Mouse (Mus musculus): ENCODE measurements at regions not wholly inside any gene's neighbourhood (a gene's known extent, or its start where the extent isn't known, plus 50 kb on each side); places are given as distances from the start of the nearest gene placed in this dataset.
"Not testable (repeated sequence)": the region's sequence is repeated elsewhere in the genome, so short reads cannot be mapped to it uniquely, and the experiment has no call there.

DNA sequence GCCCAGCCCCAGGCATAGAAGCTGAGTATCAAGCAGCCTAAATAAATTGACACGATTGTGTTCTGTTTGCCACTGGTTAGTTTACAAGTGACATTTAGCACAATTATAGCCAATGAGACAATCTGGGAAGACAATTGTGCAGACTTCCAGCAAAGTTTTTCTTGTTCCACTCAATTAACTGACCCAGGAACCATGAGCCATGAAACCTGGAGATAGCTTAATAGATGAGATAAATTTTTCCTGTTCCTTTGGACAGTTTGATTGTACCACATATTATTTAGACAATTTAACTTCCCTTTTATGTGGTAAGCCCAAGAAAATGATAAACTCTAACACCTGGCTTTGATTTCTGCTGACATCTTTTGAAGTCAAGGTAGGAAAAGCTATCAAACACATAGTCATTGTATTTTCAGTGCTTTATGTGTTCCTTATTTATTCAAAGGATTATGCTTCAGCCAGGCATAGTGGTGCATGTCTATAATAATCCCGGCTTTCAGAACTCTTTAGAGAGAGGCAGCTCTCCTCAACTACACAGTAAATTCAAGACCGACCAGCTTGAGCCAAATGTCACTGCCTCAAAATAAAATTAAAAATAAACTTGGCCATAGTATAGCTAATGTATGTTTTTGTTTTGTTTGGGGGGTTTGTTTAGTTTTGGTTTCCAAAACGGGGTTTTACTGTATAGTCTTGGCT, 1406.2 kb upstream of the 1700008P02Rik start:
- no peaks in the 10 kb centered on the region for H3K4me1 ChIP-seq
- H3K36me3 ChIP-seq: no peaks in the 10 kb centered on the region
- no peak for ATAC-seq (ENCODE audit: insufficient read depth, low FRiP score, low read depth)
- H3K9me3 ChIP-seq: no peaks in the 10 kb centered on the region
- H3K27me3 ChIP-seq (replicated peaks): no peaks in the 10 kb centered on the region
- no peak overlapping the region for H3K27ac ChIP-seq
- H3K4me3 ChIP-seq (replicated peaks): no peak overlapping the region
- H3K9ac ChIP-seq: no peak overlapping the region
- 60% methylated on average over 4 of the region's 4 CpGs for WGBS
- H3K4me2 ChIP-seq: no peak overlapping the region

DNA sequence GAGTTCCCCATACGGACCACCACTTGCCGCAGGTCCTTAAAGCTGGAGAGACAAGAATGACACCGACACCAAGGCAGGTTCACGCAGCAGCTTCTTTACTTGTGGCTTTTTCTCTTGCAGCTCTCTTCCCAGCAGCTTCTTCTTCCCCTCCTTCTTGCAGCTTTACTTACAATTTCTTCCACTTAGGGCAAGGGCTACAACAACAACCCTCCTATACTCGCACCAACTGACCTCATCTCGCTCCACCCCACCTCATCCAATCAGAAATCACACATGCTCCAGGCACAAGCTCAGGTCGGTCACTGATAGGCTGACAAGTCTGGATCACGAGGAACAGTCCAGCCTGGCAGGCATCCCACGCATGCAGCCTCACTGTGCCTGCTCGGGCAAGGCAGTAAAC, 1402.4 kb upstream of the 1700008P02Rik start:
- WGBS: 88% methylated on average over 10 of the region's 10 CpGs
- Histone ChIP-seq H3K4me3 (replicated peaks) (no peak overlapping the region), H3K9me3 (no peaks in the 10 kb centered on the region), H3K27me3 (replicated peaks) (no peaks in the 10 kb centered on the region), H3K9ac (no peak overlapping the region), H3K36me3 (no peaks in the 10 kb centered on the region), H3K27ac (no peak overlapping the region), H3K4me1 (no peaks in the 10 kb centered on the region), H3K4me2 (no peak overlapping the region)
- no peak for ATAC-seq (ENCODE audit: insufficient read depth, low FRiP score, low read depth)

DNA sequence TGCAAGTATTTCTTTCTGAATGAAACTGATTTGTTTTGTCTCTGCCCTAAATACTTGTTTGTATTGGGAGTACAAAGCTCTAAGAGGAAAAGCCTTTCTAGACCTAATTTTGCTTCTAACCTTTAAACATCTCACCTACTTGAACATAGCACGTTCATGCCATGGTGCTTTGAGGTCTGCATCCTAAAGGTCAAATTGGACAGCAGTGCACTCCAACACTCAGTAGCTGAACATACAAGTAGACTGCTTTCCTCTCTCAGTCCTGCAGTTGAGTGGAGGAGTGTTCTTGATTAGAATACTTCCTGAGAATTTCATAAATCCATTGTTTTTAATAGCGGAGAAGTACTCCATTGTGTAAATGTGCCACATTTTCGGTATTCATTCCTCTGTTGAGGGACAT, 1397.2 kb upstream of the 1700008P02Rik start:
- H3K4me2 ChIP-seq: no peak overlapping the region
- WGBS: 81% methylated on average over 3 of the region's 3 CpGs
- H3K4me1 ChIP-seq: no peaks in the 10 kb centered on the region
- H3K9ac ChIP-seq: no peak overlapping the region
- H3K27ac ChIP-seq: no peak overlapping the region
- no peaks in the 10 kb centered on the region for H3K27me3 ChIP-seq (replicated peaks)
- no peaks in the 10 kb centered on the region for H3K9me3 ChIP-seq
- H3K4me3 ChIP-seq (replicated peaks): no peak overlapping the region
- no peaks in the 10 kb centered on the region for H3K36me3 ChIP-seq
- ATAC-seq (ENCODE audit: insufficient read depth, low FRiP score, low read depth): no peak

DNA sequence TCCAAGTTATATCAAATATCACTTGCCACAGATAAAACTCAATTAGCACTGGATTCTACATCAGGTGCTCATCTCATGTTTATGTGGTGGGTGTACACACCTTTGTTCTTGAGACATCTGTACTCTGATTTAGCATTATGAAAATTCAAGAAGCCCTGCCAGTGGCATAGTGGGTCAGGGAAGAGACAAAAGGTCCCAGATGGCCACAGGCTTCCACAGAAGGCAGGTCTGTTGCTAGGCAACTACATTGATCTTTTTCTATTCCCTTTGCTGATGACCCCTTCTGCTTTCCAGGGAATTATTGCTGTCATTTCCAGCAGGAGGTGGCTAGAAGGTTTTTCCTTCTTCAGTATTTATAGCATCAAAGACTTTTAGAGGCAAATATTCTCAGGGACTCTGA, 1396.7 kb upstream of the 1700008P02Rik start:
- Histone ChIP-seq H3K27me3 (replicated peaks) (no peaks in the 10 kb centered on the region), H3K9me3 (no peaks in the 10 kb centered on the region), H3K9ac (no peak overlapping the region), H3K4me1 (no peaks in the 10 kb centered on the region), H3K4me3 (replicated peaks) (no peak overlapping the region), H3K4me2 (no peak overlapping the region), H3K27ac (no peak overlapping the region), H3K36me3 (no peaks in the 10 kb centered on the region)
- ATAC-seq (ENCODE audit: insufficient read depth, low FRiP score, low read depth): no peak

DNA sequence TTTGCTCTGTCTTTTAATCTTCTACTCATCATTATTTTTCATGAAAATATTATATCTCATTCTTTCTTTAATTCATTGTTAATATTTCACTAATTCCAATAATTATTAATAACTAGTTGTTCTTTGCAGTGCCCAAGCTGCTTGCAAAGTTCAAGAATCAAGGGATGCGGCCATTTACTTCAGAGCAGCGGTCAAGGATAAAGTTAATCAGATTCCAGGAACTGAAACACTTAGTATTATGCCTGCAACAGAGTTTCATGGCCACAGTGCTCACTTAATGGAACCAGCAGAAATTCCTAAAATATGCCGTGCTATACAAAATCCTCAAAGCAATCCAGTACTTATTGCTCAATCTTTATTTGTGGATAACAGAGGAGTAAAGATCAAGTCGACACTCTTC, 1389.7 kb upstream of the 1700008P02Rik start:
- no peak overlapping the region for H3K9ac ChIP-seq
- H3K27ac ChIP-seq: no peak overlapping the region
- no peaks in the 10 kb centered on the region for H3K27me3 ChIP-seq (replicated peaks)
- no peak for ATAC-seq (ENCODE audit: insufficient read depth, low FRiP score, low read depth)
- H3K4me1 ChIP-seq: no peaks in the 10 kb centered on the region
- no peaks in the 10 kb centered on the region for H3K36me3 ChIP-seq
- WGBS: 79% methylated on average over 4 of the region's 4 CpGs
- H3K4me2 ChIP-seq: no peak overlapping the region
- no peaks in the 10 kb centered on the region for H3K9me3 ChIP-seq
- H3K4me3 ChIP-seq (replicated peaks): no peak overlapping the region

DNA sequence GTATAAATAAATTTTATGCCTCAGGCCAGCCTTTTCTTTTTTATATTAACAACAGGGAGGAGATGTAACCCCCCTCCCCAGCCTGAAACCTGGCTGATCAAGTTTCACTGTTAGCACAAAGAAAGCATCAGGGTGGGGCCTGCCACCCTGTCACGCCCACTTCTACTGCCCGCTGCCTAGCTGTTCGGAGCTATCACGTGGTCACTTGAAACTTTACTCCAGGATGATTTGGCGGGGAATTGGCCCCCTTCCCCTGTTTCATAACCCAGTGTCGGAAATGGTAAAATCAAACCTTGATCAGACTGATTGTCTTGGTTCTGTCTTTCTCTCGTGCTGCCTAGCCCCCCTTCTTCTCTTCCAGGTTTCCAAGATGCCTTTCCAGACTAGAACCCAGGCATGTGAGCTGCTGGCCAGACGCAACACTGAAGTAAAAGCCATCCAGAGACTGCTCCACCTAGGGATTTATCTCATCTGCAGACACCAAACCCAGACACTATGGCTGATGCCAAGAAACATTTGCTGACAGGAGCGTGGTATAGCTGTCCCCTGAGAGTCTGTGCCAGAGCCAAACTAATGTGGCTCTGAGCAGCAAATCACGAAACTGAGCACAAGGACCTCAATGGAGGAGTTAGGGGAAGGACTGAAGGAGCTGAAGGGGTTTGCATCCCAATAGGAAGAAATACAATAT, 1386.6 kb upstream of the 1700008P02Rik start:
- no peaks in the 10 kb centered on the region for H3K4me1 ChIP-seq
- ATAC-seq (ENCODE audit: insufficient read depth, low FRiP score, low read depth): 0 out of 2 replicates have a peak, but pooled peaks have one; percentile 47
- H3K27ac ChIP-seq: no peak overlapping the region
- no peaks in the 10 kb centered on the region for H3K9me3 ChIP-seq
- no peaks in the 10 kb centered on the region for H3K36me3 ChIP-seq
- no peak overlapping the region for H3K9ac ChIP-seq
- no peak overlapping the region for H3K4me3 ChIP-seq (replicated peaks)
- WGBS: 55% methylated on average over 10 of the region's 10 CpGs
- H3K4me2 ChIP-seq: no peak overlapping the region
- no peaks in the 10 kb centered on the region for H3K27me3 ChIP-seq (replicated peaks)

DNA sequence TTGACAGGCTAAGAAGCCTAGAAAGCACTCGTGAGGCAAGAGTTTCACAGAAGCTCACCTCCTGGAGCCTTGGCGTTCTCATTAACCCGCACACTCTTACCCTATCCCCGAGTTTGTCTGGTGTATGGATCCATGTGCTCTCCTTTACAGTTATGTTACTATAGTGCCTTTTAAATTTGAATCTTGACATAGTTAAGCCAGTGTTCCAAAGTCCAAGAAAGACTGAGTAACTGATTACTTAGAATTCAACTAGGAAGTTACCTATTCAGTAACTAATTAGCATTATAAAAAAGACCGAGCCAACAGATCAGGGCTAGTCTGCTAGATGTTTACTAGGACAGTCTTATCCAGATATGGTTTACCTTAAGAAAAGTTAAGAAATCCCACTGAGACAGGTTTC, 1386.0 kb upstream of the 1700008P02Rik start:
- ATAC-seq (ENCODE audit: insufficient read depth, low FRiP score, low read depth): no peak
- H3K27ac ChIP-seq: no peak overlapping the region
- no peaks in the 10 kb centered on the region for H3K9me3 ChIP-seq
- H3K36me3 ChIP-seq: no peaks in the 10 kb centered on the region
- H3K4me3 ChIP-seq (replicated peaks): no peak overlapping the region
- no peaks in the 10 kb centered on the region for H3K4me1 ChIP-seq
- no peak overlapping the region for H3K9ac ChIP-seq
- no peak overlapping the region for H3K4me2 ChIP-seq
- 68% methylated on average over 5 of the region's 5 CpGs for WGBS
- no peaks in the 10 kb centered on the region for H3K27me3 ChIP-seq (replicated peaks)

DNA sequence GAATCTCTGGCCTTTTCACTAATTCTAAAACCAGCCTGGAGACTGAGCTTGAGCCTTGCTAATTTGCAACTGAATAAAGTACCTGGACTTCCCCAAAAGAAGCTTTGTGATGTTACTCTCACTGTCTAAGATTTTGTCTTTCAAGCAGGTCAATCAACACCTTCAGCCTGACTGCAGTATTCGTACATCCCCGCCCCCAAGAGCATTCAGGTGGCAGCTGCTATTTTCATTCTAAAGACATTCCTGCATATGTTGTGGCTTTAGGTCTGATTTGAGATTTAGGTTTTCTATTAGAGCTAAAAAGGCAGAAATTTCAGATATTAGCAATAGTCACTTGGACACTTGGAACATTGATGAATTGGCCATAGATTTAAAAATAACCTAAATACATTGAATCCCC, 1385.4 kb upstream of the 1700008P02Rik start:
- not testable (repeated sequence) for H3K4me3 ChIP-seq (replicated peaks); H3K36me3 ChIP-seq; ATAC-seq (ENCODE audit: insufficient read depth, low FRiP score, low read depth); H3K27ac ChIP-seq; H3K27me3 ChIP-seq (replicated peaks); H3K9ac ChIP-seq; H3K9me3 ChIP-seq; H3K4me2 ChIP-seq; H3K4me1 ChIP-seq
- WGBS: 82% methylated on average over 2 of the region's 2 CpGs

DNA sequence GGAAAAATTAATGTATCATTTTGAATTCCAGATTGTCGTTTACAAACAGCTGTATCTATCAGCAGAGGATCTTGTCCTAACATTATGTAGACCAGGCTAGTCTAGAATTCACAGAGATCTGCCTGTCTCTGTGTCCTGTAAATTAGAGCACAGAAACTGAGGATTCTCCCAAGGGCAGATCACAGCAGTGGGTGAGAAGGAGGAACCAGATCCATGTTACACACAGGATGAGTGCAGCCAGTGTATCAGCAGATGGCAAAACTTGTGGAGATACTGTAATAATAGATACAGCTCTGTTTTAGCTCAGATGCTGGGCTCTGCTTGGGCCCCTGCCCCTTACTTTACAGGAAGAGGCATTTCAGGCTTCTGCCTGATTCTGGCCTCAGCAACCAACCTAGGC, 1384.0 kb upstream of the 1700008P02Rik start:
- no peak overlapping the region for H3K4me3 ChIP-seq (replicated peaks)
- no peak overlapping the region for H3K4me2 ChIP-seq
- H3K9ac ChIP-seq: no peak overlapping the region
- no peaks in the 10 kb centered on the region for H3K4me1 ChIP-seq
- H3K9me3 ChIP-seq: no peaks in the 10 kb centered on the region
- no peaks in the 10 kb centered on the region for H3K36me3 ChIP-seq
- ATAC-seq (ENCODE audit: insufficient read depth, low FRiP score, low read depth): no peak
- H3K27me3 ChIP-seq (replicated peaks): no peaks in the 10 kb centered on the region
- H3K27ac ChIP-seq: no peak overlapping the region
- WGBS: 89% methylated on average over 1 of the region's 1 CpGs

DNA sequence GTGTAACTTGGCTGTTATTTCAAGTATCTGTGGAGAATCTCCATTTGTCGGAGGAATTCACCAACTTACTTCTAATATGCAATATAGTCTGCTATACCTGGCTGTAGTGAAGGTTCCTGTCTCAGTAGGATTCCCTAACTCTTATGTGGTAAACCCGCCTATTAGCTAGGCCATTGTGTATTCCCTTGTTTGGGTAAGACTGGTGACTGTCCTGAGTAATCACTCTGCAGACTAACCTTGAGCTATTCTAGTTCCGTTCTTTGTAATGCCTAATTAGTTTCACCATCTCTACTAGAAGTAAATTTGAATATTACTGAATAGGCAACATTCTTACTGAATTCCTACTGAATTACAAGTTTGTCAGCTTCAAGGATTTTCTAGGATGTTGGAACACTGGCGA, 1380.8 kb upstream of the 1700008P02Rik start:
- Histone ChIP-seq H3K4me1 (no peaks in the 10 kb centered on the region), H3K27ac (no peak overlapping the region), H3K9ac (no peak overlapping the region), H3K4me3 (replicated peaks) (no peak overlapping the region), H3K36me3 (no peaks in the 10 kb centered on the region), H3K27me3 (replicated peaks) (no peaks in the 10 kb centered on the region), H3K4me2 (no peak overlapping the region), H3K9me3 (no peaks in the 10 kb centered on the region)
- WGBS: 84% methylated on average over 4 of the region's 4 CpGs
- no peak for ATAC-seq (ENCODE audit: insufficient read depth, low FRiP score, low read depth)

DNA sequence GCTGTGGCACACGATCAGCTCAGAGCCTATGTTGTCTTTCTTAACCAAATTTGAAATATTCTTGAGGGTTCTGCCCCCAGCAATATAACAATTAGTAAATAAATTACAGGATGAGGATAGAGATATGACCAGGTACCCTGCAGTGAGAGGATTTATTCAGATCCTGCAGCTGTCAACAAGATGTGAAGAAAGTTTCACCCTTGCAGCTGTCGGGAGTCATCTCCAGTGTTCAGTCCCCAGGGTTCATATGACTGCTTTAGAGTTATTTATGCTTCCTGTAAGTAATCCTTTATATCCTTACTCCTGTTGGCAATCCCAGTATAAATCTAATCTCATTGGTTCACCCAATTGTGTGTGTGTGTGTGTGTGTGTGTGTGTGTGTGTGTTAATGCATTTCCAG, 1372.1 kb upstream of the 1700008P02Rik start:
- Histone ChIP-seq H3K27ac (no peak overlapping the region), H3K27me3 (replicated peaks) (no peaks in the 10 kb centered on the region), H3K9me3 (no peaks in the 10 kb centered on the region), H3K4me1 (no peaks in the 10 kb centered on the region), H3K4me2 (no peak overlapping the region), H3K9ac (no peak overlapping the region), H3K4me3 (replicated peaks) (no peak overlapping the region), H3K36me3 (no peaks in the 10 kb centered on the region)
- 83% methylated on average over 2 of the region's 2 CpGs for WGBS
- ATAC-seq (ENCODE audit: insufficient read depth, low FRiP score, low read depth): no peak

DNA sequence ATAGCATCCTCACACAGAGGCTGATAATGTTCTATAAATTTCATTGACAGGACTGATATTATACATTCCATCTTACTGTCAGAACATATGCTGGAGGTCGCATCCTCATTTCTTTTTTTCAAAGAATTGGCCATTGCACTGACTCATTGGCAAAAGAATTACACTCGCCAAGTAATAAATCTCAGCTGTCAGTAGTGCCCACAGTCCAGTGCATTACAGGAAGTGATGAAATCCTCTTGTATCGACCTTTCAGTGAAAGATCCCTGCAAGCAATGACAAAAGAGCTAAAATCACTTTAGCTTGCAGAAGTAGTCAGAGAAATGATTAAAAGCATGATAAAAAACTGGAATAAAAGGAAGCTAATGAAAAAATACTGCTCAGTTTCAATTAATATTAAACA, 1353.0 kb upstream of the 1700008P02Rik start:
- 44% methylated on average over 3 of the region's 3 CpGs for WGBS
- Histone ChIP-seq H3K4me3 (replicated peaks) (no peak overlapping the region), H3K9me3 (no peaks in the 10 kb centered on the region), H3K27ac (no peak overlapping the region), H3K36me3 (no peaks in the 10 kb centered on the region), H3K4me1 (no peaks in the 10 kb centered on the region), H3K27me3 (replicated peaks) (no peaks in the 10 kb centered on the region), H3K9ac (no peak overlapping the region), H3K4me2 (no peak overlapping the region)
- ATAC-seq (ENCODE audit: insufficient read depth, low FRiP score, low read depth): no peak

DNA sequence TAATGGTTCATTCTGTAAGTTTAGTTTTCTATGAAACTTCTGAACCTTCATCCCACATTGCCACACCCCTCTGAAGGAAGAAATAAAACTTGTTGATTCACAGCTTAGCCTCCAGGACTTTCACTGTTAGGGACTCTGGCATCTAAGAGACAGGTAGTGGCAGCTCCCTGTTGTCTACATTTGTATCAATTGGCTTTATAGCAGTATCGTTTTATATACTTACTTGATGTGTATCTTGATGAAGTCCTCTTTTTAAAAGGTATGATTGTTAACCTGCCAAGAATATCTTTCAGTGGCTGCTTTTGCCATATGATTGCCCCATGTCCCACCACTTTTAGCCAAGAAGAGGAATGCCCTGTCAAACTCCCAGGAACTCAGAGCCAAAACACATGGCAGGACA, 1333.7 kb upstream of the 1700008P02Rik start:
- Histone ChIP-seq H3K27me3 (replicated peaks) (no peaks in the 10 kb centered on the region), H3K27ac (no peak overlapping the region), H3K9me3 (no peaks in the 10 kb centered on the region), H3K36me3 (no peaks in the 10 kb centered on the region), H3K4me2 (no peak overlapping the region), H3K9ac (no peak overlapping the region), H3K4me1 (no peaks in the 10 kb centered on the region), H3K4me3 (replicated peaks) (no peak overlapping the region)
- ATAC-seq (ENCODE audit: insufficient read depth, low FRiP score, low read depth): no peak
- 72% methylated on average over 1 of the region's 1 CpGs for WGBS
